1 mouse cellular context compared by ENCODE assay signal in the genomic region with DNA sequence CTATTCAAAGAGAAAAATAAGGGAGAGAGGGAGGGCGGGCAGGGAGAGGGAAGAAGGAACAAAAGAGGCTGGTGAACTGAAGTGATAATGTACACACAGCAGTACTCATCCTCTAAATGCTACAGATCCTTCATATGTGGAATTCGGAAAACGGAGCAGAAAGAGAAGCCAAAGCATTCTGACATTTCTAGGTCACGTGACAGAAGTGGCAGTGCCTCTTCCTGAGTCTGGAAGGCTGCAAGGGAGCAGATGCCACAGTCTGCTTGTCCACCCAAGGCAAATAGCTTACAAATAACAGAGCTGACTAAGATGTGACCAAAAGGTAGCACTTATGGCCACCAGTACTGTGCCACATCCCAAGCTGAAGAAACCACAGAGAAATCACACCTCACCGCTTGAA.
A peak's percentile ranks its signal among the peaks of the same experiment; 100 is the strongest.
TF ChIP-seq lines count a peak whose summit lies in the region.

No protein-coding gene starts in this region.

TF ChIP-seq in CH12.LX, 34 proteins besides CTCF, POLR2A, EP300 and RAD21 (continued from another document):
- no peak for TF ChIP-seq ZKSCAN1 (IDR thresholded peaks at IDR 0.05; ENCODE audit: borderline replicate concordance, low read depth, low read length)
- no peak for TF ChIP-seq PAX5 (IDR thresholded peaks at IDR 0.05; ENCODE audit: low read length)
- no peak for TF ChIP-seq MXI1 (IDR thresholded peaks at IDR 0.05; ENCODE audit: low read depth, low read length)
- no peak for TF ChIP-seq KAT2A (IDR thresholded peaks at IDR 0.05; ENCODE audit: insufficient replicate concordance, low read length)
- peak; percentile 56; the same call in 1 of the 2 replicates for TF ChIP-seq USF2 (conservative IDR thresholded peaks at IDR 0.05; ENCODE audit: low read depth, low read length)
- no peak for TF ChIP-seq TBP (conservative IDR thresholded peaks at IDR 0.05; ENCODE audit: low read depth, low read length)
- no peak for TF ChIP-seq JUND (conservative IDR thresholded peaks at IDR 0.05; ENCODE audit: low read depth, low read length)
- no peak for TF ChIP-seq MAX (IDR thresholded peaks at IDR 0.05; ENCODE audit: low read length)
- TF ChIP-seq POLR2AphosphoS2 (IDR thresholded peaks at IDR 0.05; ENCODE audit: low read depth, low read length), result no peak
- peak; percentile 24; the same call in 1 of the 2 replicates for TF ChIP-seq BHLHE40 (IDR thresholded peaks at IDR 0.05; ENCODE audit: low read depth, low read length)
- no peak for TF ChIP-seq MAZ (IDR thresholded peaks at IDR 0.05; ENCODE audit: low read depth, low read length)
